ENCODE assay signal across 21 mouse cellular contexts in genomic region chr6:92397876-92398275, GRCm38 (mm10).
DNase-seq lines count a peak whose midpoint lies in the region; TF ChIP-seq lines count a peak whose summit lies in the region.
"Had no signal": no experiment of that assay in that cellular context is flagged by ENCODE, and none has a peak within 500 bp of the region (broad histone marks: within the 10 kb centered on the region; RNA-seq: fewer than 3 reads in every experiment).

No protein-coding gene starts in this region.

- no peak for TF ChIP-seq CTCF in layer of hippocampus, adult 2 months (conservative IDR thresholded peaks at IDR 0.05)

- peak overlapping the region; percentile 71; the same call in 1 of the 2 replicates for H3K27ac ChIP-seq in layer of hippocampus, adult 2 months
- H3K27ac ChIP-seq: hindbrain, postnatal 0 days; intestine, embryonic 15.5 days; limb, embryonic 13.5 days; lung, embryonic 15.5 days had no signal

- peak; percentile 45 to 55 for DNase-seq in cerebellum, postnatal 14 days
- no peak for DNase-seq in cerebellum, adult 9-11 months
- peak in 1 of 2 experiments; percentile 51 for DNase-seq in layer of hippocampus, adult 2 months (ENCODE audit: low spot score in 2 of 2)
- no peak for DNase-seq in layer of hippocampus, postnatal 14 days (ENCODE audit: low spot score in 2 of 2)
- peak; percentile 32 for DNase-seq in right cerebral cortex, postnatal 4 days
- DNase-seq in right cerebral cortex, postnatal 14 days: no peak
- DNase-seq in c-Kit-positive CD71-positive TER-119-positive erythroid progenitor cells, embryonic 14.5 days (ENCODE audit: low spot score): no peak
- DNase-seq: adrenal gland, postnatal 10 days; cerebellum, adult 11-12 months; cerebellum, postnatal 36 days; heart, postnatal 14 days; kidney, adult 2 months; kidney, postnatal 36 days; lung, postnatal 36 days; spleen, adult 18-20 months; thymus, adult 18-20 months; thymus, postnatal 25 days had no signal

- no peak overlapping the region for H3K4me3 ChIP-seq in layer of hippocampus, adult 2 months
- H3K4me3 ChIP-seq: intestine, embryonic 15.5 days; limb, embryonic 13.5 days; lung, embryonic 15.5 days had no signal

Comparison
In these comparisons a context has a peak if more than half of its experiments do, and no peak if none do; other contexts are left out.
1. DNase-seq: peak in cerebellum, postnatal 14 days (2 of 2) and right cerebral cortex, postnatal 4 days (single experiment); none in cerebellum, adult 9-11 months (single experiment), layer of hippocampus, postnatal 14 days (0 of 2), right cerebral cortex, postnatal 14 days (single experiment) and c-Kit-positive CD71-positive TER-119-positive erythroid progenitor cells, embryonic 14.5 days (single experiment).